Mouse (Mus musculus): ENCODE data around the gene Gm8879. TPM values are rescaled to one million over a fixed set of nuclear protein-coding genes. Genes with fewer than 3 reads are reported as not detected.

Gene Gm8879
- polyA plus RNA-seq (2015; fragmentation: Nextera tagmentation; extraction: Ambion mirVana), result not detected in 2 replicates

GRCm38 (mm10) chr5:11127334-11127733, at the start of gene Gm8879:
Gene Gm8879 (plus strand): TSS chr5:11127634.

Other genes starting within 250 kb of the Gm8879 start
- not detected in 2 replicates for gene Gm8871, start 179.8 kb upstream of the Gm8879 start, polyA plus RNA-seq (2015; fragmentation: Nextera tagmentation; extraction: Ambion mirVana)
- gene Gm8857, start 179.8 kb upstream of the Gm8879 start, polyA plus RNA-seq (2015; fragmentation: Nextera tagmentation; extraction: Ambion mirVana), result not detected in 2 replicates
- not detected in 2 replicates for gene Gm5861, start 55.4 kb downstream of the Gm8879 start, polyA plus RNA-seq (2015; fragmentation: Nextera tagmentation; extraction: Ambion mirVana)
- gene Gm8890, start 128.4 kb downstream of the Gm8879 start, polyA plus RNA-seq (2015; fragmentation: Nextera tagmentation; extraction: Ambion mirVana), result not detected in 2 replicates
- not detected in 2 replicates for gene Speer1, start 213.9 kb downstream of the Gm8879 start, polyA plus RNA-seq (2015; fragmentation: Nextera tagmentation; extraction: Ambion mirVana)